Mouse (Mus musculus): Measurements from ENCODE around the gene Exosc5. TPM values are rescaled to one million over a fixed set of nuclear protein-coding genes. Genes with fewer than 3 reads are reported as not detected.

Gene Exosc5
- polyA plus RNA-seq, 1 experiment from 2014 or later: 139 TPM

- Histone ChIP-seq H3K9me3 (ENCODE audit: control insufficient read depth, low read length) (no peaks in the 10 kb centered on the region), H3K4me2 (no peak overlapping the region), H3K9ac (ENCODE audit: low read depth, low read length) (no peak overlapping the region), H3K4me1 (replicated peaks; ENCODE audit: control insufficient read depth, insufficient read depth, low read length) (peaks cover 10% of the 10 kb centered on the region), H3K27me3 (replicated peaks; ENCODE audit: control insufficient read depth, insufficient read depth, low read length) (no peaks in the 10 kb centered on the region), H3K4me3 (ENCODE audit: low read depth, low read length) (no peak overlapping the region), H3K36me3 (ENCODE audit: control insufficient read depth, insufficient read depth, low read length) (no peaks in the 10 kb centered on the region; the same call in 1 of the 2 replicates), H3K27ac (ENCODE audit: low read depth, low read length) (no peak overlapping the region)
- WGBS: 47% methylated on average over 5 of the region's 5 CpGs
- ATAC-seq (replicated peaks; ENCODE audit: low FRiP score) (no peak), DNase-seq (ENCODE audit: low spot score) (no peak)
Observed at GRCm38 (mm10) chr7:25647574-25648123, 11.3 kb upstream of the Exosc5 start.

GRCm38 (mm10) chr7:25649839-25650238 lies 9.1 kb upstream of the Exosc5 start:
- H3K27ac ChIP-seq (ENCODE audit: low read depth, low read length): no peak overlapping the region
- H3K4me1 ChIP-seq (replicated peaks; ENCODE audit: control insufficient read depth, insufficient read depth, low read length): peaks cover 10% of the 10 kb centered on the region
- 46% methylated on average over 5 of the region's 5 CpGs for WGBS
- no peaks in the 10 kb centered on the region for H3K9me3 ChIP-seq (ENCODE audit: control insufficient read depth, low read length)
- ATAC-seq (replicated peaks; ENCODE audit: low FRiP score) (no peak; the same call in 1 of the 2 replicates), DNase-seq (ENCODE audit: low spot score) (no peak)
- no peak overlapping the region for H3K4me3 ChIP-seq (ENCODE audit: low read depth, low read length)
- H3K4me2 ChIP-seq: no peak overlapping the region
- no peak overlapping the region for H3K9ac ChIP-seq (ENCODE audit: low read depth, low read length)
- no peaks in the 10 kb centered on the region for H3K27me3 ChIP-seq (replicated peaks; ENCODE audit: control insufficient read depth, insufficient read depth, low read length)
- peaks cover 2% of the 10 kb centered on the region; the same call in 1 of the 2 replicates for H3K36me3 ChIP-seq (ENCODE audit: control insufficient read depth, insufficient read depth, low read length)

GRCm38 (mm10) chr7:25651281-25651680 lies 7.7 kb upstream of the Exosc5 start:
- ATAC-seq (replicated peaks; ENCODE audit: low FRiP score): no peak; the same call in 1 of the 2 replicates
- no peaks in the 10 kb centered on the region for H3K27me3 ChIP-seq (replicated peaks; ENCODE audit: control insufficient read depth, insufficient read depth, low read length)
- no peaks in the 10 kb centered on the region for H3K9me3 ChIP-seq (ENCODE audit: control insufficient read depth, low read length)
- H3K36me3 ChIP-seq (ENCODE audit: control insufficient read depth, insufficient read depth, low read length): peaks cover 2% of the 10 kb centered on the region; the same call in 1 of the 2 replicates
- no peak overlapping the region for H3K4me3 ChIP-seq (ENCODE audit: low read depth, low read length)
- no peak for DNase-seq (ENCODE audit: low spot score)
- no peak overlapping the region for H3K9ac ChIP-seq (ENCODE audit: low read depth, low read length)
- H3K4me1 ChIP-seq (replicated peaks; ENCODE audit: control insufficient read depth, insufficient read depth, low read length): peaks cover 10% of the 10 kb centered on the region
- H3K4me2 ChIP-seq: no peak overlapping the region
- 51% methylated on average over 8 of the region's 8 CpGs for WGBS
- no peak overlapping the region for H3K27ac ChIP-seq (ENCODE audit: low read depth, low read length)

- no peak for ATAC-seq (replicated peaks; ENCODE audit: low FRiP score)
- H3K27me3 ChIP-seq (replicated peaks; ENCODE audit: control insufficient read depth, insufficient read depth, low read length): no peaks in the 10 kb centered on the region
- H3K4me2 ChIP-seq: no peak overlapping the region
- peaks cover 10% of the 10 kb centered on the region for H3K4me1 ChIP-seq (replicated peaks; ENCODE audit: control insufficient read depth, insufficient read depth, low read length)
- H3K4me3 ChIP-seq (ENCODE audit: low read depth, low read length): no peak overlapping the region
- peaks cover 2% of the 10 kb centered on the region; the same call in 1 of the 2 replicates for H3K36me3 ChIP-seq (ENCODE audit: control insufficient read depth, insufficient read depth, low read length)
- no peaks in the 10 kb centered on the region for H3K9me3 ChIP-seq (ENCODE audit: control insufficient read depth, low read length)
- no peak overlapping the region for H3K9ac ChIP-seq (ENCODE audit: low read depth, low read length)
- DNase-seq (ENCODE audit: low spot score): no peak
- no peak overlapping the region for H3K27ac ChIP-seq (ENCODE audit: low read depth, low read length)
- 62% methylated on average over 12 of the region's 12 CpGs for WGBS
Observed at GRCm38 (mm10) chr7:25652244-25652759, 6.7 kb upstream of the Exosc5 start.

- H3K4me2 ChIP-seq: 0 out of 2 replicates have a peak overlapping the region, but pooled peaks have one; percentile 7
- DNase-seq (ENCODE audit: low spot score): no peak
- H3K4me1 ChIP-seq (replicated peaks; ENCODE audit: control insufficient read depth, insufficient read depth, low read length): peaks cover 9% of the 10 kb centered on the region; the same call in 1 of the 2 replicates
- no peak overlapping the region for H3K9ac ChIP-seq (ENCODE audit: low read depth, low read length)
- no peak overlapping the region for H3K27ac ChIP-seq (ENCODE audit: low read depth, low read length)
- H3K27me3 ChIP-seq (replicated peaks; ENCODE audit: control insufficient read depth, insufficient read depth, low read length): no peaks in the 10 kb centered on the region
- no peak overlapping the region for H3K4me3 ChIP-seq (ENCODE audit: low read depth, low read length)
- no peaks in the 10 kb centered on the region for H3K9me3 ChIP-seq (ENCODE audit: control insufficient read depth, low read length)
- ATAC-seq (replicated peaks; ENCODE audit: low FRiP score): no peak
- WGBS: 70% methylated on average over 11 of the region's 11 CpGs
- 0 out of 2 replicates have a peak, but pooled peaks cover 2% of the 10 kb centered on the region for H3K36me3 ChIP-seq (ENCODE audit: control insufficient read depth, insufficient read depth, low read length)
Observed at GRCm38 (mm10) chr7:25655601-25656428, 3.1 kb upstream of the Exosc5 start.

GRCm38 (mm10) chr7:25657785-25658184 lies 1.2 kb upstream of the Exosc5 start:
- no peak overlapping the region for H3K27ac ChIP-seq (ENCODE audit: low read depth, low read length)

GRCm38 (mm10) chr7:25666381-25666780 lies 7.4 kb downstream of the Exosc5 start:
- Histone ChIP-seq H3K4me2 (no peak overlapping the region), H3K27me3 (replicated peaks; ENCODE audit: control insufficient read depth, insufficient read depth, low read length) (no peaks in the 10 kb centered on the region), H3K27ac (ENCODE audit: low read depth, low read length) (no peak overlapping the region), H3K36me3 (ENCODE audit: control insufficient read depth, insufficient read depth, low read length) (peaks cover 42% of the 10 kb centered on the region; the same call in 1 of the 2 replicates), H3K4me3 (ENCODE audit: low read depth, low read length) (no peak overlapping the region), H3K4me1 (replicated peaks; ENCODE audit: control insufficient read depth, insufficient read depth, low read length) (no peaks in the 10 kb centered on the region), H3K9me3 (ENCODE audit: control insufficient read depth, low read length) (no peaks in the 10 kb centered on the region), H3K9ac (ENCODE audit: low read depth, low read length) (no peak overlapping the region)
- ATAC-seq (replicated peaks; ENCODE audit: low FRiP score) (no peak), DNase-seq (ENCODE audit: low spot score) (no peak)
- 92% methylated on average over 8 of the region's 8 CpGs for WGBS

More at GRCm38 (mm10) chr7:25657785-25658184, 1.2 kb upstream of the Exosc5 start:
- DNase-seq (ENCODE audit: low spot score) (no peak), ATAC-seq (replicated peaks; ENCODE audit: low FRiP score) (no peak)
- Histone ChIP-seq H3K9ac (ENCODE audit: low read depth, low read length) (peak overlapping the region; percentile 70; the same call in 1 of the 2 replicates), H3K9me3 (ENCODE audit: control insufficient read depth, low read length) (no peaks in the 10 kb centered on the region), H3K36me3 (ENCODE audit: control insufficient read depth, insufficient read depth, low read length) (peaks cover 8% of the 10 kb centered on the region; the same call in 1 of the 2 replicates), H3K4me2 (peak overlapping the region; percentile 90), H3K27me3 (replicated peaks; ENCODE audit: control insufficient read depth, insufficient read depth, low read length) (no peaks in the 10 kb centered on the region), H3K4me1 (replicated peaks; ENCODE audit: control insufficient read depth, insufficient read depth, low read length) (peaks cover 9% of the 10 kb centered on the region; the same call in 1 of the 2 replicates), H3K4me3 (ENCODE audit: low read depth, low read length) (peak overlapping the region; percentile 80)
- WGBS: 32% methylated on average over 10 of the region's 10 CpGs

GRCm38 (mm10) chr7:25669158-25669557 lies 10.2 kb downstream of the Exosc5 start:
- 89% methylated on average over 10 of the region's 10 CpGs for WGBS
- no peak overlapping the region for H3K4me3 ChIP-seq (ENCODE audit: low read depth, low read length)
- H3K36me3 ChIP-seq (ENCODE audit: control insufficient read depth, insufficient read depth, low read length): peaks cover 34% of the 10 kb centered on the region; the same call in 1 of the 2 replicates
- H3K9ac ChIP-seq (ENCODE audit: low read depth, low read length): no peak overlapping the region
- peaks cover 2% of the 10 kb centered on the region; the same call in 1 of the 2 replicates for H3K9me3 ChIP-seq (ENCODE audit: control insufficient read depth, low read length)
- ATAC-seq (replicated peaks; ENCODE audit: low FRiP score) (no peak), DNase-seq (ENCODE audit: low spot score) (no peak)
- H3K27me3 ChIP-seq (replicated peaks; ENCODE audit: control insufficient read depth, insufficient read depth, low read length): peaks cover 8% of the 10 kb centered on the region
- H3K4me2 ChIP-seq: no peak overlapping the region
- no peak overlapping the region for H3K27ac ChIP-seq (ENCODE audit: low read depth, low read length)
- H3K4me1 ChIP-seq (replicated peaks; ENCODE audit: control insufficient read depth, insufficient read depth, low read length): no peaks in the 10 kb centered on the region
